Mouse (Mus musculus) hindbrain, embryonic 13.5 days (tissue): ENCODE measurements around the gene Isca1. TPM values are rescaled to one million over a fixed set of nuclear protein-coding genes. Genes with fewer than 3 reads are reported as not detected.
"Not testable (repeated sequence)": the region's sequence is repeated elsewhere in the genome, so short reads cannot be mapped to it uniquely, and the experiment has no call there.

Source experiments
- ATAC-seq: fragments of 200-750 bp; cut with Nextera tagmentation; 2 replicates; pipeline ENCODE4 v1.8.0; 2017; ENCODE audit warnings: moderate TSS enrichment; ENCODE audit not compliant: low FRiP score
- H3K27ac ChIP-seq: fragments of 300-500 bp; sonication (generic); 2 replicates; pipeline ENCODE4 v1.5.1; 2015; ENCODE audit warnings: inconsistent platforms, mild to moderate bottlenecking, moderate library complexity
- H3K27me3 ChIP-seq: fragments of 300-500 bp; sonication (generic); 2 replicates; pipeline ENCODE4 v1.6.1; 2015; ENCODE audit warnings: mild to moderate bottlenecking, inconsistent platforms
- H3K36me3 ChIP-seq: fragments of 300-500 bp; sonication (generic); 2 replicates; pipeline ENCODE4 v1.6.1; 2015; ENCODE audit warnings: mild to moderate bottlenecking, inconsistent platforms
- H3K4me1 ChIP-seq: fragments of 300-500 bp; sonication (generic); replicated peaks from 2 replicates; pipeline ENCODE4 v1.6.1; 2015; ENCODE audit warnings: inconsistent platforms
- H3K4me2 ChIP-seq: fragments of 300-500 bp; sonication (generic); 2 replicates; pipeline ENCODE4 v1.6.1; 2015; ENCODE audit warnings: inconsistent platforms, mild to moderate bottlenecking, moderate library complexity
- H3K4me3 ChIP-seq: fragments of 300-500 bp; sonication (generic); 2 replicates; pipeline ENCODE4 v1.5.1; 2015; ENCODE audit warnings: mild to moderate bottlenecking, inconsistent platforms
- H3K9ac ChIP-seq: fragments of 300-500 bp; sonication (generic); 2 replicates; pipeline ENCODE4 v1.6.1; 2015; ENCODE audit warnings: mild to moderate bottlenecking, inconsistent platforms
- H3K9me3 ChIP-seq: fragments of 300-500 bp; sonication (generic); 2 replicates; pipeline ENCODE4 v1.6.1; 2016; ENCODE audit warnings: inconsistent platforms
- WGBS: fragments of 180-500 bp; shearing (Covaris S2); methylation state at CpG from one replicate; pipeline ENCODE4 v1.1.7; 2015; 5-methylcytosine and 5-hydroxymethylcytosine counted together
- polyA plus RNA-seq: library from polyadenylated mRNA; unstranded; fragments of >200 nt; fragmentation: Nextera tagmentation; extraction: Ambion mirVana; gene quantifications from 2 replicates; pipeline ENCODE4 v1.2.1, GENCODE M21; 2015

Gene Isca1
- polyA plus RNA-seq, 1 experiment from 2014 or later = 159 TPM

DNA sequence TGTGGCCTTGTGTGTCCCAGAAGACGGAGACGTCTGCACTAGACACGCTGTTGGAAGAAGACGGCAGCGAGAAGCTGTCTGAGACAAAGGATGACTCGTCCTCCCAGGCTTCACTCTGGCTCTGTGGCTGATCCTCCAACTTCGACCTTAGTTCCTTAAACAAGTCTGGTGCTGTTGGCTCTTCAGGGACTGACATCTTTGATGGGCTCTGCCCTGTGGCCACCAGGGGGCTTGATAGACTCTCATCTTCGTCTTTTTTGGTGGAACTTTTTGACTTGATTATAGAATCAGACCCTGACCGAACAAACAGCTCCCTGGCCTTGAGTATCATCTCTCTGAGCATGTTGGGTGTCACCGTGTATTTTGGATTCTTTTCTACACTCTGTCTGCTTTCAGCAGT, 27.9 kb downstream of the Isca1 start:
- H3K4me1 ChIP-seq = no peaks in the 10 kb centered on the region
- 85% methylated on average over 10 of the region's 10 CpGs for WGBS
- no peak for ATAC-seq
- H3K27ac ChIP-seq = no peak overlapping the region
- H3K9me3 ChIP-seq = no peaks in the 10 kb centered on the region
- no peak overlapping the region for H3K4me2 ChIP-seq
- no peaks in the 10 kb centered on the region for H3K36me3 ChIP-seq
- no peaks in the 10 kb centered on the region for H3K27me3 ChIP-seq
- H3K9ac ChIP-seq = no peak overlapping the region
- no peak overlapping the region for H3K4me3 ChIP-seq

DNA sequence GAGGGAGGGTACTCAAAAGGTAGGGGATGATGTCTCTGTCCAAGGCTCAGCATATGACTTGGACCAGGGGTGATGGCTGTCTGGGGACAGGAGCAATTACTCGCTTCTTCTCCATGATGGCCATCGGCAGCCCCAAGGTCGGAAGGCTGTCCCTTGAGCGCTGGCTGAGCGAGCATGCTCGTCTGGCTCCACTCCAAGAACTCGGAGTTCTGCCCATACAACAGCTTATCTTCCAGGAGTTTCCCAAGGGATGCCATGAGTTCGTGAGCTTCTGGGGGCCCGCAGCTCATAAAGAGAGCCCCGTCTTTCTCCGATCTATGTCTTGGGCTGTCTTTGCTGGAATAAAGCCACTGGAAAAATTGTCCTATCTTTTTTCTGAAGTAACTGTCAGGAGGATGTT, 28.5 kb downstream of the Isca1 start:
- WGBS = 89% methylated on average over 11 of the region's 11 CpGs
- no peak for ATAC-seq
- no peaks in the 10 kb centered on the region for H3K27me3 ChIP-seq

GRCm38 (mm10) chr13:59739397-59739796, 30.2 kb downstream of the Isca1 start:
- Histone ChIP-seq H3K27me3 (no peaks in the 10 kb centered on the region), H3K9ac (no peak overlapping the region), H3K9me3 (no peaks in the 10 kb centered on the region), H3K4me3 (no peak overlapping the region), H3K36me3 (no peaks in the 10 kb centered on the region), H3K4me2 (no peak overlapping the region), H3K27ac (no peak overlapping the region), H3K4me1 (no peaks in the 10 kb centered on the region)
- ATAC-seq = no peak
- WGBS = 95% methylated on average over 4 of the region's 4 CpGs

More for the DNA sequence above, 28.5 kb downstream of the Isca1 start:
- Histone ChIP-seq H3K9me3 (no peaks in the 10 kb centered on the region), H3K4me2 (no peak overlapping the region), H3K27ac (no peak overlapping the region), H3K4me1 (no peaks in the 10 kb centered on the region), H3K4me3 (no peak overlapping the region), H3K9ac (no peak overlapping the region), H3K36me3 (no peaks in the 10 kb centered on the region)

DNA sequence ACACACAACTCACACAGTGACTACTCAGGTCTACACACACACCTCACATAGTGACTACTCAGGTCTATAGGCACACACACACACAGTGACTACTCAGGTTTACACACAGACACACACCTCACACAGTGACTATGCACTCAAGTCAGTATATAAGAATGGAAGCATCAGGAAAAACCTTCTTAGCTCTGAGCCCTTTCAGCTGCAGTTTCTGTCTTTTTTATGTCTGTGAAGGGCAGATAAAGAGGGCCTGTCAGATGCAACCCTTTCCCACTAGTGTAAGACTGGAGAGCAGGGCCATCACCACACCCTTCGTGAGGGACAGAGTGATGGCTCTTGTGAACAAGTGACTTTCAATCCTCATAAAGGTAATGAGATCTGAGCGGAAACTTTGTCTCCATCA, 31.2 kb downstream of the Isca1 start:
- 92% methylated on average over 2 of the region's 2 CpGs for WGBS
- H3K4me2 ChIP-seq = no peak overlapping the region
- no peaks in the 10 kb centered on the region for H3K36me3 ChIP-seq
- H3K4me3 ChIP-seq = no peak overlapping the region
- no peaks in the 10 kb centered on the region for H3K9me3 ChIP-seq
- no peaks in the 10 kb centered on the region for H3K27me3 ChIP-seq
- no peaks in the 10 kb centered on the region for H3K4me1 ChIP-seq
- no peak overlapping the region for H3K27ac ChIP-seq
- ATAC-seq = no peak
- H3K9ac ChIP-seq = no peak overlapping the region

DNA sequence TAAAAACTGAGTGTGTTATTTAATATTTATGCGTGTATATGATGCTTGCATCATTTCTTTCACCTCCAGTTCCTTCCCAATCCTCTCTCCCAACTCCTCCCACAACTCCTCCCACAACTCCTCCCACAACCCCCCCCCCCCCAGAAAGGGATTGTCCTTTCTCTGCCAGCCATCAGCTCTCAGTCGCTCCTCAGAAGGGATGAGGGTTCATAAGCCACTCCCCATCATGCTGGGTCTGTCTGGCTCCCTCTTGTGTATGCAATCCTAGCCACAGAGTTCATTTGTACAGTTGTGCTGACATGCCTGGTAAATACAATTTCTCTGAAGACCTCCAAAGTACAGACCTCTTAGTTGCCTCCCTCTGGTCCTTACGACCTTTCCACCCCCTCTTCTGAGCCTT, 34.4 kb downstream of the Isca1 start:
- ATAC-seq = no peak
- Histone ChIP-seq H3K36me3 (no peaks in the 10 kb centered on the region), H3K9ac (no peak overlapping the region), H3K4me1 (no peaks in the 10 kb centered on the region), H3K27ac (no peak overlapping the region), H3K4me2 (no peak overlapping the region), H3K27me3 (no peaks in the 10 kb centered on the region), H3K9me3 (no peaks in the 10 kb centered on the region), H3K4me3 (no peak overlapping the region)
- WGBS = 31% methylated on average over 3 of the region's 3 CpGs

- not testable (repeated sequence) for H3K4me2 ChIP-seq, ATAC-seq, H3K9me3 ChIP-seq, H3K4me1 ChIP-seq, H3K9ac ChIP-seq, H3K36me3 ChIP-seq, H3K4me3 ChIP-seq, H3K27me3 ChIP-seq, H3K27ac ChIP-seq
- 41% methylated on average over 6 of the region's 6 CpGs for WGBS
These were observed 35.3 kb downstream of the Isca1 start for GRCm38 (mm10) chr13:59734347-59734746.

DNA sequence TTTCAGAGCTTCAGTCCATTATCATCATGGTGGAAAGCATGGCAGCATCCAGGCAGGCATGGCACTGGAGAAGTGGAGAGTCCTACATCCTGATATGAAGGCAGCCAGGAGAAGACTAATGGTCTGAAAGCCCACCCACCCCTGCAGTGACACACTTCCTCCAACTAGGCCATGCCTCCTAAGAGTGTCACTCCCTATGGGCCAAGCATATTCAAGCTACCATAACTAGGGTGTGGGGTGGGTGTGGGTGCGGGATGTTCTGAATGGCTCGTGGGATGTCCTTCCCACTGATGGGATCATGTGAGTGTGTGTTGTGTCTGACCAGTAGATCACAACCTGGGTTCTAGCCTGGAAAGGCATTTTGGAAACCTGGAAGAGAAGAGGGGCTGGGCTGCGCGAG, 35.7 kb downstream of the Isca1 start:
- Histone ChIP-seq H3K36me3 (no peaks in the 10 kb centered on the region), H3K27ac (no peak overlapping the region), H3K9me3 (no peaks in the 10 kb centered on the region), H3K4me1 (no peaks in the 10 kb centered on the region), H3K27me3 (no peaks in the 10 kb centered on the region), H3K4me3 (no peak overlapping the region), H3K4me2 (no peak overlapping the region), H3K9ac (no peak overlapping the region)
- no peak for ATAC-seq
- WGBS = 80% methylated on average over 4 of the region's 4 CpGs

GRCm38 (mm10) chr13:59731652-59732051, 38.0 kb downstream of the Isca1 start, which contains the start of gene Spata31d1d:
Gene Spata31d1d, minus strand, starts transcription at chr13:59731752.
- Histone ChIP-seq H3K27me3 (0 out of 2 replicates have a peak, but pooled peaks cover 7% of the 10 kb centered on the region), H3K27ac (no peak within 1 kb of the TSS), H3K4me1 (0 out of 2 replicates have a peak, but pooled peaks cover 2% of the 10 kb centered on the region), H3K4me2 (no peak within 1 kb of the TSS), H3K9ac (no peak within 1 kb of the TSS), H3K9me3 (no peaks in the 10 kb centered on the region), H3K36me3 (no peaks in the 10 kb centered on the region), H3K4me3 (no peak within 1 kb of the TSS)
- ATAC-seq = no peak
- WGBS = 54% methylated on average over 7 of the region's 7 CpGs

GRCm38 (mm10) chr13:59728378-59729093, 41.1 kb downstream of the Isca1 start:
- ATAC-seq = peak; percentile 90

DNA sequence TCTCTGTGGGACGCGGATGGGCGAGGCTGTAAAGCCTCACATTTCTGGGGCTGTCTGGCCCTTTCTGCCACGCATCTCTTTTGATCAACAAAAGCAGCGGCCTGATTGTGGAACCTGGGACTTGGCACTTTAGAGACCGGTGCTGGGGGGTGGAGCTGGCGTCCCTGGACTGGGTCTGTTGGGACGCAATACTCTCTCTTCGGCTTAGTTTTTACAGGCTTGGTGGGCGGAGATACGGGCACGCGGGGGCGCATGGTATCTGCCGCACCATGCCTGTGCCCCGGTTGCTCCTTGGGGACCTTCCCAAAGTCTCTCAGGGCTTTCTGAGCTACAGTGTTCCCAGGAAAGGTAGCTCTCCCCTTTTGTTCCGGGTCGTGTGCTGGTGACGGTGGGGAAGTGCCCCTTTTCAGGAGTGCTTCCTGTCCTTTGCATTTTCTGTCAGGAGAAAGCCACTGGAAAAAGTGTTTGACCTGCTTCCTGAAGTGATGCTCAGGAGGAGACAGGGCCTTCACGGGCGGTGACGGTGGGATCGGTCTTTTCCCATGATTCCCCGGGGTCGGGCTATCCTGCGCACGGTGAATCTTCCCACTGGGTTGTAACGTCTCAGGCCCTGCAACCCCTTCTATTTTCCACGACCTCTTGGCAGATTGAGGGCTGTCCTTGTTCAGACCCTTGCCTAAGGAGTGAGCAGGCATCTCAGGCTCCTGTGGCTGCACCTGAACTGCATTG, 43.3 kb downstream of the Isca1 start:
- peak overlapping the region; percentile 45 for H3K4me2 ChIP-seq
- H3K27me3 ChIP-seq = 0 out of 2 replicates have a peak, but pooled peaks cover 7% of the 10 kb centered on the region
- H3K9ac ChIP-seq = peak overlapping the region; percentile 6; the same call in 1 of the 2 replicates
- no peak overlapping the region for H3K27ac ChIP-seq
- H3K36me3 ChIP-seq = no peaks in the 10 kb centered on the region
- 32% methylated on average over 29 of the region's 29 CpGs for WGBS
- H3K4me3 ChIP-seq = no peak overlapping the region
- no peaks in the 10 kb centered on the region for H3K9me3 ChIP-seq
- no peak for ATAC-seq
- peaks cover 11% of the 10 kb centered on the region for H3K4me1 ChIP-seq

More at GRCm38 (mm10) chr13:59728378-59729093, 41.1 kb downstream of the Isca1 start:
- Histone ChIP-seq H3K4me3 (no peak overlapping the region), H3K9me3 (no peaks in the 10 kb centered on the region), H3K36me3 (no peaks in the 10 kb centered on the region), H3K4me2 (no peak overlapping the region), H3K4me1 (peaks cover 11% of the 10 kb centered on the region), H3K9ac (no peak overlapping the region), H3K27ac (no peak overlapping the region), H3K27me3 (0 out of 2 replicates have a peak, but pooled peaks cover 7% of the 10 kb centered on the region)
- 29% methylated on average over 7 of the region's 7 CpGs for WGBS

GRCm38 (mm10) chr13:59722089-59722488, 47.5 kb downstream of the Isca1 start:
- peaks cover 15% of the 10 kb centered on the region for H3K4me1 ChIP-seq
- not testable (repeated sequence) for H3K4me2 ChIP-seq, H3K9me3 ChIP-seq, H3K36me3 ChIP-seq, ATAC-seq, H3K4me3 ChIP-seq, H3K9ac ChIP-seq, H3K27ac ChIP-seq, H3K27me3 ChIP-seq
- WGBS = 81% methylated on average over 1 of the region's 1 CpGs

DNA sequence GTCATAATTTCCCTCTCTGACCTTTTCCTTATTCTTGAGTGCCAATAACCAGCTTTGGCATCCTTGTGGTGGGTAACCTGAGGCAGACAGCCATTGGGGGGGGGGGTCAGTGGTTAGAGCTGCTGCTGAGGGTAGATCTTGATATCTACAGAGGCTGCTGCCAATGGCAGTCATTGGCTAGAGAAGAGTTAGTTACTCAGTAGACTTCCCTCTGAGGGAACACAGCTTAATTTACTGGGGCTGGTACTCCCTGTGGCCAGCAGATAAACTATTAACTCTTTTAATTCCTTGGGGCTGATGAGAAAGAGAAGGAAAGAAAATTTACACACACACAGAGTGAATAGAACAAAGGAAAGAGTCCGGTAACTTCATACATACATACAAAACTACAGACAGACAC, 50.1 kb downstream of the Isca1 start:
- Histone ChIP-seq H3K9ac (no peak overlapping the region), H3K27me3 (no peaks in the 10 kb centered on the region), H3K4me3 (no peak overlapping the region), H3K9me3 (no peaks in the 10 kb centered on the region), H3K4me2 (no peak overlapping the region), H3K4me1 (peaks cover 7% of the 10 kb centered on the region; the same call in 1 of the 2 replicates), H3K36me3 (no peaks in the 10 kb centered on the region), H3K27ac (no peak overlapping the region)
- ATAC-seq = no peak
- WGBS = 100% methylated on average over 1 of the region's 1 CpGs
